Mouse (Mus musculus) stomach, postnatal 0 days (tissue): ENCODE data around the gene Lpar6.

Source experiments
- CTCF ChIP-seq: IDR thresholded peaks from 2 replicates; pipeline ENCODE4 v1.5.1; 2016; ENCODE audit warnings: antibody characterized with exemption, low read depth, mild to moderate bottlenecking, moderate library complexity
- EP300 ChIP-seq: optimal IDR thresholded peaks from 2 replicates; pipeline ENCODE3; 2016; ENCODE audit warnings: antibody characterized with exemption

DNA sequence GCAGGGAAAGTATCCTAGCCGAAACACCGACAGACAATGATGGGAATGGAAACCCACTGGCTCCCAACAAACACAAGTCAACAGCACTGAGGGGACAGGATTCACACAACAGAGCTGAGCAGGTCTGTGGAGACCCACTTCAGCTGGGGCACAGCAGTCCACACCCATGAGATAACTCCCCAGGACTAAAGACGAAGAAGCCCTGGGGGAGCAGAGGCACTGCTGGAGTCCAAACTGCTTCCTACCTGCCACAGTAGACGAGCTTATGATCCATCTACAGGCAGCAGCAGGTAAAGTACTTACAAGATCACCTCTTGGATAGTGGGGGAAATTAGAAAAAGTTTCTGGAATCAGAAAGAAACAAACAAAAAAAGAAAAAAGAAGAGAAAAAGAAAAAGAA, 16.7 kb downstream of the Lpar6 start:
- TF ChIP-seq CTCF (peak; percentile 40), EP300 (no peak)
